Mouse (Mus musculus) CH12.LX (cell line): Measurements from ENCODE around the gene Hcn1.

Experiments
- CTCF ChIP-seq, 2 experiments: IDR thresholded peaks in 1 of 2; conservative IDR thresholded peaks in 1 of 2; 2 replicates each; pipeline ENCODE4 v1.5.1; 2011 to 2012; ENCODE audit warnings: low read depth in 2 of 2, low read length in 2 of 2, improper control_type of control experiment in 1 of 2, inconsistent platforms in 1 of 2, mild to moderate bottlenecking in 1 of 2, moderate library complexity in 1 of 2
- ETS1 ChIP-seq: conservative IDR thresholded peaks from 2 replicates; pipeline ENCODE4 v1.6.1; 2012; ENCODE audit warnings: low read depth, mild to moderate bottlenecking, inconsistent platforms, low read length, improper control_type of control experiment, moderate library complexity
- GABPA ChIP-seq: IDR thresholded peaks from 2 replicates; pipeline ENCODE4 v1.6.1; 2012; ENCODE audit warnings: low read depth, low read length, improper control_type of control experiment, inconsistent platforms; ENCODE audit not compliant: insufficient replicate concordance
- HCFC1 ChIP-seq: IDR thresholded peaks from 2 replicates; pipeline ENCODE4 v1.6.1; 2012; ENCODE audit warnings: low read depth, mild to moderate bottlenecking, inconsistent platforms, low read length, improper control_type of control experiment
- ZNF384 ChIP-seq: IDR thresholded peaks from 2 replicates; pipeline ENCODE4 v1.6.1; 2012; ENCODE audit warnings: low read depth, low read length, improper control_type of control experiment, inconsistent platforms

GRCm38 (mm10) chr13:117602617-117603358, 668 bp downstream of the Hcn1 start:
- TF ChIP-seq CTCF (conservative IDR thresholded peaks at IDR 0.05 in 1 of 2, IDR thresholded peaks at IDR 0.05 in 1 of 2; ENCODE audit: low read depth in 2 of 2, low read length in 2 of 2) (no peak), ZNF384 (no peak), ETS1 (no peak), HCFC1 (no peak), GABPA (no peak)
